Mouse (Mus musculus) midbrain, postnatal 0 days (tissue): ENCODE measurements at regions not wholly inside any gene's neighbourhood (a gene's known extent, or its start where the extent isn't known, plus 50 kb on each side); places are given as distances from the start of the nearest gene placed in this dataset.
"Not testable (repeated sequence)": the region's sequence is repeated elsewhere in the genome, so short reads cannot be mapped to it uniquely, and the experiment has no call there.

Experiments used
- ATAC-seq: fragments of 200-750 bp; cut with Nextera tagmentation; 2 replicates; pipeline ENCODE4 v1.8.0; 2017; ENCODE audit warnings: moderate number of reproducible peaks, mild to moderate bottlenecking, moderate TSS enrichment, moderate library complexity; ENCODE audit not compliant: low FRiP score
- DNase-seq: peaks from one replicate; pipeline ENCODE4 v3.0.0-alpha.2; 2015; ENCODE audit warnings: low spot score
- H3K27ac ChIP-seq: fragments of 300-500 bp; sonication (generic); 2 replicates; pipeline ENCODE4 v1.5.1; 2014; ENCODE audit warnings: low read depth, mild to moderate bottlenecking, low read length, mixed read lengths
- H3K27me3 ChIP-seq: fragments of 300-500 bp; sonication (generic); 2 replicates; pipeline ENCODE4 v1.6.1; 2014; ENCODE audit warnings: low read length, control low read depth, mixed read lengths; ENCODE audit not compliant: insufficient read depth
- H3K36me3 ChIP-seq: fragments of 300-500 bp; sonication (generic); 2 replicates; pipeline ENCODE4 v1.6.1; 2014; ENCODE audit warnings: low read length, control low read depth, mixed read lengths; ENCODE audit not compliant: insufficient read depth
- H3K4me1 ChIP-seq: fragments of 300-500 bp; sonication (generic); 2 replicates; pipeline ENCODE4 v1.6.1; 2014; ENCODE audit warnings: mild to moderate bottlenecking, control low read depth, antibody characterized with exemption, low read length, mixed read lengths; ENCODE audit not compliant: insufficient read depth
- H3K4me2 ChIP-seq: fragments of 300-500 bp; sonication (generic); 2 replicates; pipeline ENCODE4 v1.6.1; 2014; ENCODE audit warnings: low read depth, mild to moderate bottlenecking, low read length, mixed read lengths; ENCODE audit not compliant: poor library complexity, severe bottlenecking
- H3K4me3 ChIP-seq: fragments of 300-500 bp; sonication (generic); 2 replicates; pipeline ENCODE4 v1.5.1; 2014; ENCODE audit warnings: low read depth, mild to moderate bottlenecking, low read length, moderate library complexity
- H3K9ac ChIP-seq: fragments of 300-500 bp; sonication (generic); replicated peaks from 2 replicates; pipeline ENCODE4 v1.6.1; 2014; ENCODE audit warnings: mild to moderate bottlenecking, low read length, moderate library complexity, mixed read lengths; ENCODE audit not compliant: poor library complexity, severe bottlenecking
- H3K9me3 ChIP-seq: fragments of 300-500 bp; sonication (generic); 2 replicates; pipeline ENCODE4 v1.6.1; 2016; ENCODE audit warnings: low read length, control low read depth
- CTCF ChIP-seq: IDR thresholded peaks from 2 replicates; pipeline ENCODE4 v1.5.1; 2016; ENCODE audit warnings: antibody characterized with exemption, mild to moderate bottlenecking
- WGBS: fragments of 180-500 bp; shearing (Covaris S2); extraction: QIAGEN DNeasy Blood & Tissue Kit; methylation state at CpG from one replicate; pipeline ENCODE4 v1.1.7; 2014; 5-methylcytosine and 5-hydroxymethylcytosine counted together

- H3K27ac ChIP-seq, H3K9me3 ChIP-seq, H3K4me1 ChIP-seq, H3K9ac ChIP-seq, H3K4me3 ChIP-seq, H3K27me3 ChIP-seq, DNase-seq, ATAC-seq, H3K36me3 ChIP-seq, H3K4me2 ChIP-seq: not testable (repeated sequence)
- 43% methylated on average over 2 of the region's 2 CpGs for WGBS
These were observed 424.2 kb downstream of the Cdh10 start for GRCm38 (mm10) chr15:19242962-19243361.

- Histone ChIP-seq H3K4me3 (no peak overlapping the region), H3K36me3 (no peaks in the 10 kb centered on the region), H3K9me3 (no peaks in the 10 kb centered on the region), H3K27me3 (no peaks in the 10 kb centered on the region), H3K9ac (no peak overlapping the region), H3K4me1 (no peaks in the 10 kb centered on the region), H3K4me2 (no peak overlapping the region), H3K27ac (no peak overlapping the region)
- DNase-seq = no peak
- no peak for ATAC-seq
- 83% methylated on average over 4 of the region's 4 CpGs for WGBS
- TF ChIP-seq CTCF = no peak
These were observed 428.7 kb downstream of the Cdh10 start for GRCm38 (mm10) chr15:19247489-19247888.

- Histone ChIP-seq H3K4me2 (peak overlapping the region; percentile 39), H3K4me1 (no peaks in the 10 kb centered on the region), H3K9ac (0 out of 2 replicates have a peak overlapping the region, but pooled peaks have one; percentile 19), H3K36me3 (no peaks in the 10 kb centered on the region), H3K27me3 (no peaks in the 10 kb centered on the region), H3K27ac (no peak overlapping the region), H3K4me3 (peak overlapping the region; percentile 21), H3K9me3 (no peaks in the 10 kb centered on the region)
- WGBS = 28% methylated on average over 10 of the region's 10 CpGs
- ATAC-seq (peak; percentile 38; the same call in 1 of the 2 replicates), DNase-seq (peak; percentile 73)
- peak; percentile 93 for TF ChIP-seq CTCF
These were observed 457.4 kb downstream of the Cdh10 start for GRCm38 (mm10) chr15:19275968-19276826.

- no peak for ATAC-seq
- H3K36me3 ChIP-seq = no peaks in the 10 kb centered on the region
- no peak overlapping the region for H3K27ac ChIP-seq
- WGBS = 76% methylated on average over 1 of the region's 1 CpGs
- TF ChIP-seq CTCF = no peak
- DNase-seq = no peak
- no peaks in the 10 kb centered on the region for H3K9me3 ChIP-seq
- no peak overlapping the region for H3K9ac ChIP-seq
- no peaks in the 10 kb centered on the region for H3K27me3 ChIP-seq
- H3K4me2 ChIP-seq = no peak overlapping the region
- no peak overlapping the region for H3K4me3 ChIP-seq
- no peaks in the 10 kb centered on the region for H3K4me1 ChIP-seq
These were observed 497.6 kb downstream of the Cdh10 start for GRCm38 (mm10) chr15:19316380-19316779.

GRCm38 (mm10) chr15:19356322-19356721, 537.6 kb downstream of the Cdh10 start:
- H3K4me3 ChIP-seq = no peak overlapping the region
- H3K9me3 ChIP-seq = 0 out of 2 replicates have a peak, but pooled peaks cover 3% of the 10 kb centered on the region
- H3K9ac ChIP-seq = no peak overlapping the region
- no peaks in the 10 kb centered on the region for H3K4me1 ChIP-seq
- 93% methylated on average over 1 of the region's 1 CpGs for WGBS
- no peak overlapping the region for H3K4me2 ChIP-seq
- TF ChIP-seq CTCF = no peak
- ATAC-seq = no peak
- DNase-seq = no peak
- no peaks in the 10 kb centered on the region for H3K36me3 ChIP-seq
- no peaks in the 10 kb centered on the region for H3K27me3 ChIP-seq
- no peak overlapping the region for H3K27ac ChIP-seq

- H3K4me3 ChIP-seq = no peak overlapping the region
- ATAC-seq (0 out of 2 replicates have a peak, but pooled peaks have one; percentile 54), DNase-seq (peak; percentile 83)
- no peaks in the 10 kb centered on the region for H3K36me3 ChIP-seq
- H3K27ac ChIP-seq = no peak overlapping the region
- H3K4me2 ChIP-seq = no peak overlapping the region
- H3K27me3 ChIP-seq = no peaks in the 10 kb centered on the region
- H3K9ac ChIP-seq = no peak overlapping the region
- H3K9me3 ChIP-seq = no peaks in the 10 kb centered on the region
- peak; percentile 83 for TF ChIP-seq CTCF
- H3K4me1 ChIP-seq = no peaks in the 10 kb centered on the region
- 30% methylated on average over 3 of the region's 3 CpGs for WGBS
These were observed 541.9 kb downstream of the Cdh10 start for GRCm38 (mm10) chr15:19360650-19361049.
